Mouse (Mus musculus): Measurements from ENCODE around the gene Thsd4. TPM values are rescaled to one million over a fixed set of nuclear protein-coding genes. Genes with fewer than 3 reads are reported as not detected.

Gene Thsd4
- total and polyA plus RNA-seq, 2 experiments = 0.70 to 0.92 TPM

GRCm38 (mm10) chr9:60561641-60562289, 39.9 kb upstream of the Thsd4 start:
- no peaks in the 10 kb centered on the region for H3K4me1 ChIP-seq (ENCODE audit: control insufficient read depth, insufficient read depth, low read length)
- no peaks in the 10 kb centered on the region for H3K79me2 ChIP-seq (ENCODE audit: control insufficient read depth, insufficient read depth, low read length)
- H3K27me3 ChIP-seq (ENCODE audit: control insufficient read depth, insufficient read depth, low read length) = no peaks in the 10 kb centered on the region
- no peak overlapping the region for H3K9ac ChIP-seq (ENCODE audit: low read depth, low read length)
- no peak overlapping the region for H3K27ac ChIP-seq (replicated peaks; ENCODE audit: insufficient read depth, low read depth, low read length)
- DNase-seq (ENCODE audit: extremely low read depth, low read depth, low spot score) = no peak
- H3K4me3 ChIP-seq (ENCODE audit: insufficient read depth, low read depth, low read length) = no peak overlapping the region
- TF ChIP-seq POLR2A (IDR thresholded peaks at IDR 0.05; ENCODE audit: extremely low read depth, insufficient read depth, low read length) (no peak), CTCF (IDR thresholded peaks at IDR 0.05; ENCODE audit: low read depth, low read length) (no peak)
- 66% methylated on average over 9 of the region's 9 CpGs for WGBS
- H3K36me3 ChIP-seq (ENCODE audit: control insufficient read depth, insufficient read depth, low read length) = no peaks in the 10 kb centered on the region

GRCm38 (mm10) chr9:60558507-60558906, 36.7 kb upstream of the Thsd4 start:
- TF ChIP-seq CTCF (IDR thresholded peaks at IDR 0.05; ENCODE audit: low read depth, low read length) = no peak
- no peak for TF ChIP-seq POLR2A (IDR thresholded peaks at IDR 0.05; ENCODE audit: extremely low read depth, insufficient read depth, low read length)
- Histone ChIP-seq H3K27me3 (ENCODE audit: control insufficient read depth, insufficient read depth, low read length) (peaks cover 2% of the 10 kb centered on the region; the same call in 1 of the 2 replicates), H3K4me3 (ENCODE audit: insufficient read depth, low read depth, low read length) (no peak overlapping the region), H3K4me1 (ENCODE audit: control insufficient read depth, insufficient read depth, low read length) (no peaks in the 10 kb centered on the region), H3K79me2 (ENCODE audit: control insufficient read depth, insufficient read depth, low read length) (no peaks in the 10 kb centered on the region), H3K36me3 (ENCODE audit: control insufficient read depth, insufficient read depth, low read length) (no peaks in the 10 kb centered on the region), H3K9ac (ENCODE audit: low read depth, low read length) (no peak overlapping the region), H3K27ac (replicated peaks; ENCODE audit: insufficient read depth, low read depth, low read length) (no peak overlapping the region)
- no peak for DNase-seq (ENCODE audit: extremely low read depth, low read depth, low spot score)
- WGBS = 86% methylated on average over 3 of the region's 3 CpGs

GRCm38 (mm10) chr9:60551238-60551637, 29.4 kb upstream of the Thsd4 start:
- WGBS = 94% methylated on average over 4 of the region's 4 CpGs
- Histone ChIP-seq H3K4me1 (ENCODE audit: control insufficient read depth, insufficient read depth, low read length) (no peaks in the 10 kb centered on the region), H3K27ac (replicated peaks; ENCODE audit: insufficient read depth, low read depth, low read length) (no peak overlapping the region), H3K4me3 (ENCODE audit: insufficient read depth, low read depth, low read length) (no peak overlapping the region), H3K27me3 (ENCODE audit: control insufficient read depth, insufficient read depth, low read length) (no peaks in the 10 kb centered on the region; the same call in 1 of the 2 replicates), H3K9ac (ENCODE audit: low read depth, low read length) (no peak overlapping the region), H3K36me3 (ENCODE audit: control insufficient read depth, insufficient read depth, low read length) (no peaks in the 10 kb centered on the region), H3K79me2 (ENCODE audit: control insufficient read depth, insufficient read depth, low read length) (no peaks in the 10 kb centered on the region)
- no peak for TF ChIP-seq POLR2A (IDR thresholded peaks at IDR 0.05; ENCODE audit: extremely low read depth, insufficient read depth, low read length)
- peak; percentile 25; the same call in 1 of the 2 replicates for TF ChIP-seq CTCF (IDR thresholded peaks at IDR 0.05; ENCODE audit: low read depth, low read length)
- DNase-seq (ENCODE audit: extremely low read depth, low read depth, low spot score) = no peak

- 25% methylated on average over 4 of the region's 4 CpGs for WGBS
- Histone ChIP-seq H3K36me3 (ENCODE audit: control insufficient read depth, insufficient read depth, low read length) (no peaks in the 10 kb centered on the region), H3K9ac (ENCODE audit: low read depth, low read length) (no peak overlapping the region), H3K4me3 (ENCODE audit: insufficient read depth, low read depth, low read length) (no peak overlapping the region), H3K27me3 (ENCODE audit: control insufficient read depth, insufficient read depth, low read length) (no peaks in the 10 kb centered on the region), H3K4me1 (ENCODE audit: control insufficient read depth, insufficient read depth, low read length) (no peaks in the 10 kb centered on the region), H3K27ac (replicated peaks; ENCODE audit: insufficient read depth, low read depth, low read length) (no peak overlapping the region), H3K79me2 (ENCODE audit: control insufficient read depth, insufficient read depth, low read length) (no peaks in the 10 kb centered on the region)
- TF ChIP-seq CTCF (IDR thresholded peaks at IDR 0.05; ENCODE audit: low read depth, low read length) (peak; percentile 45; the same call in 1 of the 2 replicates), POLR2A (IDR thresholded peaks at IDR 0.05; ENCODE audit: extremely low read depth, insufficient read depth, low read length) (no peak)
- DNase-seq (ENCODE audit: extremely low read depth, low read depth, low spot score) = peak; percentile 3
Observed at GRCm38 (mm10) chr9:60548182-60548581, 26.3 kb upstream of the Thsd4 start.

GRCm38 (mm10) chr9:60546169-60546568, 24.3 kb upstream of the Thsd4 start:
- Histone ChIP-seq H3K27me3 (ENCODE audit: control insufficient read depth, insufficient read depth, low read length) (no peaks in the 10 kb centered on the region), H3K4me3 (ENCODE audit: insufficient read depth, low read depth, low read length) (no peak overlapping the region), H3K4me1 (ENCODE audit: control insufficient read depth, insufficient read depth, low read length) (no peaks in the 10 kb centered on the region), H3K79me2 (ENCODE audit: control insufficient read depth, insufficient read depth, low read length) (no peaks in the 10 kb centered on the region), H3K9ac (ENCODE audit: low read depth, low read length) (no peak overlapping the region), H3K27ac (replicated peaks; ENCODE audit: insufficient read depth, low read depth, low read length) (no peak overlapping the region), H3K36me3 (ENCODE audit: control insufficient read depth, insufficient read depth, low read length) (no peaks in the 10 kb centered on the region)
- no peak for DNase-seq (ENCODE audit: extremely low read depth, low read depth, low spot score)
- TF ChIP-seq CTCF (IDR thresholded peaks at IDR 0.05; ENCODE audit: low read depth, low read length) (no peak), POLR2A (IDR thresholded peaks at IDR 0.05; ENCODE audit: extremely low read depth, insufficient read depth, low read length) (no peak)
- 57% methylated on average over 2 of the region's 2 CpGs for WGBS

GRCm38 (mm10) chr9:60545361-60546096, 23.7 kb upstream of the Thsd4 start:
- WGBS = 50% methylated on average over 13 of the region's 13 CpGs
- TF ChIP-seq POLR2A (IDR thresholded peaks at IDR 0.05; ENCODE audit: extremely low read depth, insufficient read depth, low read length) (no peak), CTCF (IDR thresholded peaks at IDR 0.05; ENCODE audit: low read depth, low read length) (no peak)
- Histone ChIP-seq H3K4me1 (ENCODE audit: control insufficient read depth, insufficient read depth, low read length) (no peaks in the 10 kb centered on the region), H3K4me3 (ENCODE audit: insufficient read depth, low read depth, low read length) (no peak overlapping the region), H3K9ac (ENCODE audit: low read depth, low read length) (no peak overlapping the region), H3K27me3 (ENCODE audit: control insufficient read depth, insufficient read depth, low read length) (no peaks in the 10 kb centered on the region), H3K27ac (replicated peaks; ENCODE audit: insufficient read depth, low read depth, low read length) (no peak overlapping the region), H3K79me2 (ENCODE audit: control insufficient read depth, insufficient read depth, low read length) (no peaks in the 10 kb centered on the region), H3K36me3 (ENCODE audit: control insufficient read depth, insufficient read depth, low read length) (no peaks in the 10 kb centered on the region)
- no peak for DNase-seq (ENCODE audit: extremely low read depth, low read depth, low spot score)
